Mouse (Mus musculus): ENCODE results near the gene Junb. TPM values are rescaled to one million over a fixed set of nuclear protein-coding genes. Genes with fewer than 3 reads are reported as not detected.
A peak's percentile ranks its signal among the peaks of the same experiment; 100 is the strongest.

Junb gene
- polyA plus RNA-seq, 1 experiment from 2014 or later = 7.6 TPM

DNA sequence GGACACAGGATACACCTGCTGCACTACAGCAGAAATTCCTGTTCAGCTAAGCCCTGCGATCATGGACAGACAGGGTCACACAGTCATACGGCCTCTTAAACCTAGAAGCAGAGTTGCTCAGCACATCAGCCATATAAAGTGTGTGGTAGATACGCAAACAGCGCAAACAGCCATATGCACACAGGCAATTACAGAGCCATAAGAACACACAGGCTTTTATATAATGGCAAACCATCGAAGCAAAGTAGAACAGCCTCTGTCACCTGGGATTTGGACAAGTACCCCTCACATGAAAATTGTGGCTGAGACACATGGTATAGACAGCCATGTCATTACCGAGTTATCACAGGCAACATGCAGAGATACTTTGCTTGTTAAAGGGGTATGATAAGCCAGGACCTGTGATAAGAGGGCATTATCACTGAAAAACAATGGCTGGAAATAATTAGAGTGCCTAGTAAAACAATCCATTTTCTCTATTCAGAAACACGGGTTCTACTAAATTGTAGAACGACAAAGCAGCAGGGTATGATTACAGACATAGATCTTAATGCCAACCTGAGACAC, 7.9 kb upstream of the Junb start:
- H3K36me3 ChIP-seq = no peaks in the 10 kb centered on the region
- WGBS = 33% methylated on average over 8 of the region's 8 CpGs
- H3K4me1 ChIP-seq = peaks cover 33% of the 10 kb centered on the region
- ATAC-seq (replicated peaks) = no peak
- H3K27me3 ChIP-seq = peaks cover 12% of the 10 kb centered on the region; the same call in 1 of the 2 replicates
- peak overlapping the region; percentile 85 for H3K27ac ChIP-seq (replicated peaks)
- H3K4me3 ChIP-seq = peak overlapping the region; percentile 60
- peak overlapping the region; percentile 61 for H3K9ac ChIP-seq (replicated peaks)
- H3K4me2 ChIP-seq (replicated peaks) = peak overlapping the region; percentile 99
- no peaks in the 10 kb centered on the region for H3K9me3 ChIP-seq

DNA sequence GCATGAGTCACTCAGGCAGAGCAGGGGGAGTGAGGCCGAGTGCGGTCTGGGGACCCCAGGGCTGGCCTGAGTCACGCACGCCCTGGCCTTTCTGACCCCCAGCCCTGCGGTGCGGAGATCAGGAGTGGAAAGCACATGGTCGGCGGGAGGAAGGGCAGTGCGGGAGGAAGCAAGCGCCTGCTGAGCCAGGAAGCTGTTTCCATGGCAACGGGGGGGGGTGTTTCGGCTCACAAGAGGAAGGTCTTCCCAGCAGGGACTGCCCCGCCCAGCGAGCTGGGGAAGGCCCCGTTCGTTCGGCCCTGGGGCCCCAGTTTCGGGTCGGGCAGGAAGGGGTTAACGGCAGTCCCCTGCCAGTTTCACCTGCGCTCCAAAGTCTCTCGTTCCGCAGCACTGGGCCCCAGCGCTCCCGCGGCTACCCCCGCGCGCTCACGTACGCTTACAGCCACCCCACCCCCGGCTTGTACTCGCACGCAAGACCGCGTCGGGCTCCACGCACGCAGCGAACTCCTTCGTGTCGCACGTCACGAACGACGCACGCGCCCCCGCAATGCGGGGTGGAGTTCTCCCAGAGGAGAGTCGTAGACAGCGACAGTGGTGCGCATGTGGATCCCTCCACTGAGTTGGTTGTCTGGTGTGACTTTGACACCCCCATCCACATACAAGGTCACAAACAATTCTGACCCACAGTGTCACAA, 7.3 kb upstream of the Junb start:
- Histone ChIP-seq H3K36me3 (no peaks in the 10 kb centered on the region), H3K27me3 (peaks cover 12% of the 10 kb centered on the region; the same call in 1 of the 2 replicates), H3K4me3 (peak overlapping the region; percentile 60), H3K4me2 (replicated peaks) (peak overlapping the region; percentile 99), H3K9me3 (no peaks in the 10 kb centered on the region), H3K4me1 (peaks cover 32% of the 10 kb centered on the region), H3K9ac (replicated peaks) (peak overlapping the region; percentile 61), H3K27ac (replicated peaks) (peak overlapping the region; percentile 85)
- WGBS = under 1% methylated on average over 53 of the region's 53 CpGs
- ATAC-seq (replicated peaks) = peak; percentile 62

DNA sequence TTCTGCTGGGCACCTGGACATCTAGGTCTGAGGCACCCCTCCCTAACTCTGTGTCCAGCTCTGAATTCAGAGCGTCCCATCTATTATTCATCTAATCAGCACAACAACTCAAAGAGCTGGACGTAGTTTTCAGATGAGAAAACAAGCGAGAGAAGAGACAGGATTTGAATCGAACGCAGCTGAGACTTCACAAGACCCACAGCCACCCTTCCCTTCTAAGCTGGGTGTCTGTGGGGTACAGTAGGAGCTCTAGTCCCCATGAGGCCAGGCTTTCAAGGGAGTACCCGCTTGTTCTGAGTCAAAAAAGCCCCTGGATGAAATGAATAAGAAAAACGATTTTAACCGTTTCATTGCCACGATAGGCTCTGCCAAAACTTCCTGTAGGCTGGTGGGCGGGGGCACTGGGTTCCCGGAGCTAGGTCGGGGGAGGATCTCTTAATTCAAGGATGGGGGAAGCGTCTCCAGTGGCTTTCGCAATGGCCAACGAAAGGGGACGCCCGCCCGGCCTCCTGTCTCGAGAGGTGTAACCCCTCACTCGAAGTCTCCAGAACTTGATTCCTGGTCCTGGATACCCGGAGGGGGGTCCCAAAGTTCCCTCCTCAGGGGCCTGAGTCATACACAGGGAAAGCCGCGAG, 6.6 kb upstream of the Junb start:
- Histone ChIP-seq H3K9me3 (no peaks in the 10 kb centered on the region), H3K4me1 (peaks cover 35% of the 10 kb centered on the region), H3K36me3 (no peaks in the 10 kb centered on the region), H3K4me2 (replicated peaks) (peak overlapping the region; percentile 99), H3K27me3 (peaks cover 12% of the 10 kb centered on the region; the same call in 1 of the 2 replicates), H3K9ac (replicated peaks) (peak overlapping the region; percentile 61), H3K27ac (replicated peaks) (peak overlapping the region; percentile 85), H3K4me3 (peak overlapping the region; percentile 60)
- under 1% methylated on average over 23 of the region's 23 CpGs for WGBS
- no peak; the same call in 1 of the 2 replicates for ATAC-seq (replicated peaks)

DNA sequence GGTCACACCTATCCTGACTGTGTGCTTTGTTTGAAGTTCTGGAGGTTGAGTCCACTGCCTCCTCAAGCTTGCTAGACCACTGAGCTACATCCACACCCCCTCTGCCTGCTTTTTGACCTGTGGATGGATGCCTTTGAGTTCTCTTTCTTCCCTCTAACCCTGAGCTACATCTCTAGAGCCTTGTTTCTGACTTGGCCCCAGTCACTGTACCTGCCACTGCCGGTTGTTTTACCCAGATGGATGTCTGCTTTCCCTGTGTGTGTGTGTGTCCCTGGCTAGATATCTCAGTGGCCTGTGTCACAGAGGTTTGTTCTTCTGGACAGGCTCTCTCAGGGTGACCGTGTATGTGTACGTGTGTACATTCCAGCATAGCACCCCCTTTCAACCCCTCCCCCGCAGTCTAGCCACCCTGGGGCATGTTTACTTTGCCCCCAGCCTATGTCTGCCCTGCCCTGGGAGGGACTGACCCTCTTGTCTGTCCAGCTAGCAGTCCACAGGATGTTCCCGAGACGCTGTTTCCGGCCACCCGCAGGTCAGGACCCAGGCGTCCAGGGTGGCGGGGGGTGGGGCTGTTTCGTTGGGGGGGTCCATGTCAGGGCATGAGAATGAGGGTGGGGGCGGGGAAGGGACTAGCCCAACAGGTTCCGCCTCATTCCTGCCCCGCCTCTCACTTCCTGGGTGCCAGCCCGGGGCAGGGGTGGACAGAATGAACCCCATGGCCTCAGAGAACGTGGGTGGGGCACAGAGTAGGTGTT, 6.0 kb upstream of the Junb start:
- no peak for ATAC-seq (replicated peaks)
- H3K9me3 ChIP-seq = no peaks in the 10 kb centered on the region
- peaks cover 38% of the 10 kb centered on the region for H3K4me1 ChIP-seq
- peak overlapping the region; percentile 85; the same call in 1 of the 2 replicates for H3K27ac ChIP-seq (replicated peaks)
- H3K36me3 ChIP-seq = no peaks in the 10 kb centered on the region
- H3K4me3 ChIP-seq = no peak overlapping the region
- peak overlapping the region; percentile 99 for H3K4me2 ChIP-seq (replicated peaks)
- WGBS = 15% methylated on average over 16 of the region's 16 CpGs
- 0 out of 2 replicates have a peak overlapping the region, but pooled peaks have one; percentile 61 for H3K9ac ChIP-seq (replicated peaks)
- H3K27me3 ChIP-seq = peaks cover 12% of the 10 kb centered on the region; the same call in 1 of the 2 replicates

DNA sequence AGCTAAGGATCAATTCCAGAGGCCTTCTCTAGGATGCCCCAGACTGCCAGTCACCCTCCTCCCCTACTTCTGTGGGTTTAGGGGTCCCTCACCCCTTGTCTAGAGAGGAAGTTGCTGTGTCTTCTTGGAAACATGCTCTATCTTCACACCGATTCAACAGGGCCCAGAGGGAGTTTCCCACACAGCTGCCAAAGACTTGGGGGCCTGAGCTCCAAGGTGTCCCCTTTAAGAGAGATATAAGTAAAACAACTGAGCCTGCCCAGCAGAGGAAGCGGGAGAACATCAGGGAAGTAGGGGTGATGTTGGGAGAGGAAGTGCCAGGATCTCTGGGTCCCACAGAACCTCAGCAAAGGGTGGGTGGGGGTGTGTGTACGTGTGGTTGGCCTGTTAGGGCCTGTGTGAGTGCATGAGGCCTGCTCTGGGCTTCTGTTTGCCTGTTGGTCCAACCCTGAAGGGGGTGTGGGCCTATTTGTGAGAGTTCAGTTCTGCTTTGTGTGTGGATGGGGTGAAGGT, 4.0 kb upstream of the Junb start:
- H3K4me2 ChIP-seq (replicated peaks) = no peak overlapping the region
- H3K9me3 ChIP-seq = no peaks in the 10 kb centered on the region
- ATAC-seq (replicated peaks) = no peak
- no peaks in the 10 kb centered on the region for H3K36me3 ChIP-seq
- no peak overlapping the region for H3K9ac ChIP-seq (replicated peaks)
- no peak overlapping the region for H3K27ac ChIP-seq (replicated peaks)
- peaks cover 11% of the 10 kb centered on the region; the same call in 1 of the 2 replicates for H3K27me3 ChIP-seq
- WGBS = 66% methylated on average over 3 of the region's 3 CpGs
- peaks cover 54% of the 10 kb centered on the region for H3K4me1 ChIP-seq
- H3K4me3 ChIP-seq = no peak overlapping the region

DNA sequence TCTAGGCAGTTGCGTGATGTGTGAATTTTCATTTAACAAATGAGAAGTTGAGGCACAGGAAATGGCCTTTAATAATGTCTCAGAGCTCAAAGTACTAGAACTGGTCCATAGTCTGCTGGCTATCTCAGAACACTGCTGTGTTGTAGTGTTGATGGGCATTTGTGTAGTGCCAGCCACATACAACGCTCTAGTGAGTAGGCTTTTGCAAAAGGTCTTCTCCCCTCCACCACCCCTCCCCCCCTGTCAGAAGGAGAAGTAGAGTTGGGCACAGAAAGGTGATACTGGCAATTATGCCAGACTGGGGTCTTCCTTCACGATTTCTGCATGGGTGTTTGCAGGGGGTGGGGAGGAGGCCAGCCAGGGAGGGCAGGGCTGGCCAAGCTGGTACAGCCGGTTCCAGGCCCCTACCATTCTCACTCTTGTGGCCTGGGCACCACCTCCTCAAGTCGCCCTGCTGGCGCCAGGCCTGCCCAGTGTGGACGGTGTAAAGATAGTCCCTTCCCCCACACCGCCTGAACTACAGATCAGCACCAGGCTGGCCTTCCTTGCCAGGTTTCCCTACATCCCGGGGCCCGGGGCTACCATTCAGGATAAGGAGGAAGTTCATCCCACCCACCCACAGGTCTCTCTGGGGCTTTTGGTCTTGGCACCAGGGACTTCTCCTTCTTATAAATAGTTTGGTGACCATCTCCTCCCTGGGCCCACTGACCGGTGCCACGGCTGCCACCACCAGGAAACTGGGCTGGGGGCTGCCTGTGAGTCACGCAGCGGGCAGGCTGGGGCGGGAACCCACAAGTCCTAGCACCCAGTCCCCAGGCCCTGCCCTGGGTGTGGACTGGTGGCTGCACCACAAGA, 3.4 kb upstream of the Junb start:
- Histone ChIP-seq H3K4me3 (no peak overlapping the region), H3K27ac (replicated peaks) (no peak overlapping the region), H3K9me3 (no peaks in the 10 kb centered on the region), H3K4me2 (replicated peaks) (no peak overlapping the region), H3K27me3 (peaks cover 16% of the 10 kb centered on the region; the same call in 1 of the 2 replicates), H3K36me3 (no peaks in the 10 kb centered on the region), H3K4me1 (peaks cover 61% of the 10 kb centered on the region), H3K9ac (replicated peaks) (no peak overlapping the region)
- ATAC-seq (replicated peaks) = no peak
- 85% methylated on average over 15 of the region's 15 CpGs for WGBS

DNA sequence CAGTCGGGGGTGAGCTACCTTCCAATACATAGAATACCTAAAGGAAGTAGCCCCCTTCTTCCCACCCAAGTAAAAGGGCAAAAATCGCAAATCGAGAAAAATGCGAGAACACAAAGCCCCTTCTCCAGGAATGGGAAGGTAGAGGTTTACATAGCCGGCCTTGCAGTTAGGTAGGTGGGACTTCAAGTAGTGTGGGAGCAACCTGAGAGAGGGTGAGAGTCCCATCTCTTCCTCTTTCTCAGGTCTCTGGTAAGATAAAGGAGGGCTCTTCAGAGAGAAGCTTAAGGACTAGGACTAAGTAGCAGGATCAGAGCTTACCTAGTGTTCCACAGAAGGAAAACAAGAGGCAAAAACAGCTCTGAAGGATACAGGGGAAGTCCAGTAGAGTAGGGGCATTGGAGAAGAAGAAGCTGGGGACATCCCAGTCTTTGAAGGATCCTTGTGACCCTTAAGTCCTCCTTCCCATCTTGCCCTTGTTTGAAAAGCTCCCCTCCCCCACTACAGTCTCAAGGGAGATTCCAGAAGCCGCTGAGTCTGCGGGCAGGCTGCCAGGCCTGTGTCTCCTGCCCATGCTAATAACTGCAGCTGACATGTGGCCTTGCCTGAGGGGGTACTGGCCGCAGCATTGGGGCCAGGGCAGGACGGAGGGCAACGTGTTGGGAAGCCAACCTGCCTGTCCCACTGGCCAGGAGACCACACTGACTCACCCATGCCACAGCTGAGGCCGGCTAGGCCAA, 2.3 kb upstream of the Junb start:
- no peaks in the 10 kb centered on the region for H3K9me3 ChIP-seq
- H3K36me3 ChIP-seq = no peaks in the 10 kb centered on the region
- WGBS = 40% methylated on average over 11 of the region's 11 CpGs
- peaks cover 67% of the 10 kb centered on the region for H3K4me1 ChIP-seq
- H3K4me2 ChIP-seq (replicated peaks) = no peak overlapping the region; the same call in 1 of the 2 replicates
- peak overlapping the region; percentile 33; the same call in 1 of the 2 replicates for H3K4me3 ChIP-seq
- no peak overlapping the region for H3K9ac ChIP-seq (replicated peaks)
- no peak overlapping the region for H3K27ac ChIP-seq (replicated peaks)
- ATAC-seq (replicated peaks) = no peak
- peaks cover 13% of the 10 kb centered on the region; the same call in 1 of the 2 replicates for H3K27me3 ChIP-seq

DNA sequence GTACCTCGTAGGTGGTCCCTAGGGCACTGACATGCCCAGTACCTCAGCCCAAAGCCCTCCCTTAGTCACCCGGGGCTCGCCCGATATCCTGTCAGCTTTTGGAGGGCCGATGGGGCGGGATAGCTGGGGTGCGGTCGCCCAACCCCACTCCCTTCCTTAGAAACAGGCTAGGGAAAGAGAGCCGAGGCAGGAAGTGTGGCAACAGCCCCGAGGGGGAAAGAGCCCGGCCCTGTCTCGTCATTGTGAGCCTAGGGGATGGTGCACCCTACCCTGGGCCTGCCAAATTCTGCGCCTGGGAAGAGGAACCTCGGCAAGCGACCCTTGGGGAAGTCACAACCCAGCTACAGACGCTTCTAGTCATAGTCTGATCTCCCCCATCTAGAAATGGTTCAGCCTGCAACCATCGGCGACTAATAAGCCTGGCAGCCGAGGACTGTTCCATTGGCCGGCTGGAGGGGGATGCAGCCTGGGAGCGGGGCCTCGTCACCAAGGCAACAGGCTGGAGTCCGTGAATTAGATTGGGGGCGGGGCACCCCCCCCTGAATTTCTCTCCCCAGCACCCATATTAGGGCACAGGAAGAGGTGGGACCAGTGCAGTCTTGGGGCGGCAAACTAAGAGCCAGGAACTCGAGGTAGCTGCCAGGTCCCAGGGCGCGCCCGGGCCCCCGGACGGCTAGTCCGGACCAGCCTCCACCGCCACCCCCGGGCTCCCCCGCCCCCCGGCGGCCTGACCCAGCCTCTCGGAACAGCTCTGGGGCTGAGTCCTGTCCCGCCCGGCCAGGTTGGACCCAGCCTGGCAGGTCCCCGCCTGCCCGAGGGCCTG, 1.3 kb upstream of the Junb start:
- peak overlapping the region; percentile 33 for H3K4me3 ChIP-seq
- peaks cover 67% of the 10 kb centered on the region for H3K4me1 ChIP-seq
- peak overlapping the region; percentile 31 for H3K27ac ChIP-seq (replicated peaks)
- H3K9me3 ChIP-seq = no peaks in the 10 kb centered on the region
- ATAC-seq (replicated peaks) = peak; percentile 33; the same call in 1 of the 2 replicates
- 0 out of 2 replicates have a peak, but pooled peaks cover 5% of the 10 kb centered on the region for H3K36me3 ChIP-seq
- 3% methylated on average over 42 of the region's 42 CpGs for WGBS
- H3K27me3 ChIP-seq = peaks cover 13% of the 10 kb centered on the region; the same call in 1 of the 2 replicates
- H3K9ac ChIP-seq (replicated peaks) = peak overlapping the region; percentile 1; the same call in 1 of the 2 replicates
- H3K4me2 ChIP-seq (replicated peaks) = peak overlapping the region; percentile 90

DNA sequence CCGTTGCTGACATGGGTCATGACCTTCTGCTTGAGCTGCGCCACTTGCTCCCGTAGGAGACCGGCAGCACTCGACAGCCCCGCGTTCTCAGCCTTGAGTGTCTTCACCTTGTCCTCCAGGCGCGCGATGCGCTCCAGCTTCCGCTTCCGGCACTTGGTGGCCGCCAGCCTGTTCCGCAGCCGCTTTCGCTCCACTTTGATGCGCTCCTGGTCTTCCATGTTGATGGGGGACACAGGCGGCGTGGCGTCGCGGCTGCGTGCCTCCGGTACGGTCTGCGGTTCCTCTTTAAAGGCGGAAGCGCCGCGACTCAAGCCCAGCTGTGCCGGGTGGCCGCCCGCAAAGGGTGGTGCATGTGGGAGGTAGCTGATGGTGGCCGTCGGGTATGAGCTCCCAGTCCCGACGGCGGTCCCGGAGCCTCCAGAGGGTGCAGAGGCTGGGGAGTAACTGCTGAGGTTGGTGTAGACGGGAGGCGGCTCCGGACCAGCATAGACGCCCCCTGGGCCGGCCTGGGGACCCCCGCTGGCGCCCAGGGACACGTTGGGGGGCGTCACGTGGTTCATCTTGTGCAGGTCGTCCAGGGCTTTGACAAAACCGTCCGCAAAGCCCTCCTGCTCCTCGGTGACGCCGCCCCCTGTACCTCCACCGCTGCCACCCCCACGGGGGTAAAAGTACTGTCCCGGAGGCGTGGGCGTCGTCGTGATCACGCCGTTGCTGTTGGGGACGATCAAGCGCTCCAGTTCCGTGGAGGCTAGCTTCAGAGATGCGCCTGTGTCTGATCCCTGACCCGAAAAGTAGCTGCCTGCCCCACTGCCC, 877 bp downstream of the Junb start:
- 2% methylated on average over 70 of the region's 70 CpGs for WGBS

More for the DNA sequence above, 877 bp downstream of the Junb start:
- Histone ChIP-seq H3K27me3 (peaks cover 13% of the 10 kb centered on the region; the same call in 1 of the 2 replicates), H3K27ac (replicated peaks) (0 out of 2 replicates have a peak overlapping the region, but pooled peaks have one; percentile 5), H3K4me3 (peak overlapping the region; percentile 54), H3K4me2 (replicated peaks) (peak overlapping the region; percentile 90), H3K9ac (replicated peaks) (peak overlapping the region; percentile 52), H3K9me3 (no peaks in the 10 kb centered on the region), H3K36me3 (peaks cover 20% of the 10 kb centered on the region), H3K4me1 (peaks cover 68% of the 10 kb centered on the region)
- no peak for ATAC-seq (replicated peaks)
